Comparison of ENCODE assay signal across 11 mouse cellular contexts in the genomic region with DNA sequence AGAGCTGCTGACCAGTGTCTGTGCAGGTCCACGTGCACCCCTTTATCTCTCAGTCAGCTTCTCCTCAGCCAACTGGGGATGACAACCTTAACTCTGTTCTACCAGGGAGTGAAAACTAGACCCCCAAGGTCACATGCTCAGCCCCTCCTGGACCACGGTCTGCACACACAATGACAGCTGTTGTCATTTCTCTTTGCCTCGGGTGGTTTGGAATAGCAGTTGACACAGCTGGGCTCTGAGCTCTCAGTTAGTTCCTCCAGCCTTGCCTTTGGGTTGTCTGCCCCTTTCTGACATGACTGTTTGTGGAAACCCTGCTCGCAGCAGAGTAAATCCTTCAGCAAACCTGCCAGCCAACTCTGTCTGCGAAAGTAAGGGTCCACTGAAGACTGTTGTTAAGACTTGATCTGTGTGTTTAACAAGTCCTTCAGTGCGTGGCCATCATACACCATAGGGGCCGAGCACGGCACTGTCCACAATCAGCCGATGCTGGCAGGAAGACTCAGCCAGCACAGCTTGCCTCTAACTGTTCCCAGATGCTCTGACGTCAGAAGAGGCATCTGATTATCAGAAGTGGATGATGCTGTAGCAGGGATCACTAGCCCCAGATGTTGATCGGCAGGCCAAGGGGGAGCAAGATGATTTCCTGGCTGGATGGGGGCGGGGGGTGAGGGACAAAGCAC.
DNase-seq lines count a peak whose midpoint lies in the region; ATAC-seq and TF ChIP-seq lines count a peak whose summit lies in the region.
"Had no signal": no experiment of that assay in that cellular context is flagged by ENCODE, and none has a peak within 500 bp of the region (broad histone marks: within the 10 kb centered on the region; RNA-seq: fewer than 3 reads in every experiment).

No protein-coding gene starts in this region.

- peak; percentile 67 for ATAC-seq in embryonic facial prominence, embryonic 15.5 days (ENCODE audit: insufficient number of reproducible peaks, low FRiP score, low TSS enrichment, low read depth)
- ATAC-seq in limb, embryonic 13.5 days (ENCODE audit: low FRiP score, low read depth) = peak; percentile 75
- ATAC-seq: CD4-positive, CD25-positive, alpha-beta regulatory T cell, adult 4 months had no signal

- H3K27me3 ChIP-seq in embryonic facial prominence, embryonic 15.5 days = no peaks in the 10 kb centered on the region
- H3K27me3 ChIP-seq in limb, embryonic 13.5 days = no peaks in the 10 kb centered on the region
- no peaks in the 10 kb centered on the region for H3K27me3 ChIP-seq in cerebellum, adult 2 months (ENCODE audit: control insufficient read depth, insufficient read depth, low read length)

- H3K36me3 ChIP-seq in embryonic facial prominence, embryonic 15.5 days = no peaks in the 10 kb centered on the region
- H3K36me3 ChIP-seq in limb, embryonic 13.5 days = no peaks in the 10 kb centered on the region

- no peak for TF ChIP-seq POLR2A in cerebellum, adult 2 months (IDR thresholded peaks at IDR 0.05; ENCODE audit: borderline replicate concordance, insufficient read depth, low read length)

- 24% methylated on average over 12 of the region's 12 CpGs for WGBS in embryonic facial prominence, embryonic 15.5 days
- 30% methylated on average over 12 of the region's 12 CpGs for WGBS in limb, embryonic 13.5 days
- WGBS in cerebellum, adult 2 months = 55% methylated on average over 12 of the region's 12 CpGs

- DNase-seq in heart, adult 18-20 months = peak; percentile 30 to 42
- DNase-seq in heart, postnatal 36 days = no peak
- DNase-seq in brain, adult 2 months (ENCODE audit: low read depth, low spot score) = peak; percentile 38
- no peak for DNase-seq in kidney, postnatal 10 days
- no peak for DNase-seq in layer of hippocampus, adult 18-20 months (ENCODE audit: low spot score in 2 of 2)
- DNase-seq in cerebellum, adult 2 months = no peak
- DNase-seq: kidney, adult 9 months; lung, postnatal 14 days had no signal

- H3K9me3 ChIP-seq in embryonic facial prominence, embryonic 15.5 days (replicated peaks) = no peaks in the 10 kb centered on the region
- H3K9me3 ChIP-seq in limb, embryonic 13.5 days = no peaks in the 10 kb centered on the region

- no peak for TF ChIP-seq CTCF in cerebellum, adult 2 months (IDR thresholded peaks at IDR 0.05; ENCODE audit: borderline replicate concordance, insufficient read depth, low read depth, low read length)

- H3K4me3 ChIP-seq in embryonic facial prominence, embryonic 15.5 days (replicated peaks) = no peak overlapping the region
- H3K4me3 ChIP-seq in limb, embryonic 13.5 days = no peak overlapping the region
- H3K4me3 ChIP-seq in cerebellum, adult 2 months (replicated peaks; ENCODE audit: insufficient read depth, low read depth, low read length) = no peak overlapping the region

- H3K4me2 ChIP-seq in embryonic facial prominence, embryonic 15.5 days (replicated peaks) = no peak overlapping the region
- no peak overlapping the region for H3K4me2 ChIP-seq in limb, embryonic 13.5 days (replicated peaks)

- peak overlapping the region; percentile 48 for H3K27ac ChIP-seq in embryonic facial prominence, embryonic 15.5 days (replicated peaks)
- H3K27ac ChIP-seq in limb, embryonic 13.5 days = peak overlapping the region; percentile 39; the same call in 1 of the 2 replicates
- no peak overlapping the region for H3K27ac ChIP-seq in cerebellum, adult 2 months (ENCODE audit: insufficient read depth, low read length)

- H3K9ac ChIP-seq in embryonic facial prominence, embryonic 15.5 days = no peak overlapping the region
- H3K9ac ChIP-seq in limb, embryonic 13.5 days = no peak overlapping the region

- intact Hi-C loops in heart, postnatal 36 days (cut with DNase I) = loop anchor here (10.0 kb wide), 1 partner anchor 182 kb away; no protein-coding TSS in a partner anchor

- peaks cover 31% of the 10 kb centered on the region for H3K4me1 ChIP-seq in embryonic facial prominence, embryonic 15.5 days
- peaks cover 29% of the 10 kb centered on the region for H3K4me1 ChIP-seq in limb, embryonic 13.5 days
- H3K4me1 ChIP-seq in cerebellum, adult 2 months (ENCODE audit: control insufficient read depth, insufficient read depth, low read length) = no peaks in the 10 kb centered on the region

Comparison
In these comparisons a context has a peak if more than half of its experiments do, and no peak if none do; other contexts are left out.
1. DNase-seq: peak in heart, adult 18-20 months (2 of 2) and brain, adult 2 months (single experiment); none in heart, postnatal 36 days (0 of 2), kidney, postnatal 10 days (single experiment), layer of hippocampus, adult 18-20 months (0 of 2) and cerebellum, adult 2 months (0 of 2).